Mouse (Mus musculus) kidney, postnatal 0 days (tissue): ENCODE data around the gene Shroom4. TPM values are rescaled to one million over a fixed set of nuclear protein-coding genes. Genes with fewer than 3 reads are reported as not detected.

Source experiments
- ATAC-seq: fragments of 200-750 bp; cut with Nextera tagmentation; replicated peaks from 2 replicates; pipeline ENCODE4 v1.8.0; 2017; ENCODE audit warnings: low read depth, moderate number of reproducible peaks, moderate TSS enrichment, moderate library complexity; ENCODE audit not compliant: low FRiP score
- DNase-seq: peaks from one replicate; pipeline ENCODE4 v3.0.0-alpha.2; 2016; ENCODE audit warnings: low spot score
- H3K27ac ChIP-seq: fragments of 300-500 bp; sonication (generic); 2 replicates; pipeline ENCODE4 v1.5.1; 2014; ENCODE audit warnings: mild to moderate bottlenecking
- H3K27me3 ChIP-seq: fragments of 300-500 bp; sonication (generic); 2 replicates; pipeline ENCODE4 v1.6.1; 2014; ENCODE audit warnings: low read length, mixed read lengths; ENCODE audit not compliant: insufficient read depth
- H3K36me3 ChIP-seq: fragments of 300-500 bp; sonication (generic); 2 replicates; pipeline ENCODE4 v1.6.1; 2014; ENCODE audit warnings: low read length, mixed read lengths; ENCODE audit not compliant: insufficient read depth
- H3K4me1 ChIP-seq: fragments of 300-500 bp; sonication (generic); replicated peaks from 2 replicates; pipeline ENCODE4 v1.6.1; 2014; ENCODE audit warnings: antibody characterized with exemption, low read length, mixed read lengths; ENCODE audit not compliant: insufficient read depth
- H3K4me2 ChIP-seq: fragments of 300-500 bp; sonication (generic); 2 replicates; pipeline ENCODE4 v1.6.1; 2014; ENCODE audit warnings: mild to moderate bottlenecking, low read length, moderate library complexity, mixed read lengths
- H3K4me3 ChIP-seq: fragments of 300-500 bp; sonication (generic); replicated peaks from 2 replicates; pipeline ENCODE4 v1.5.1; 2014; ENCODE audit warnings: low read depth, low read length
- H3K9ac ChIP-seq: fragments of 300-500 bp; sonication (generic); 2 replicates; pipeline ENCODE4 v1.6.1; 2014; ENCODE audit warnings: low read depth, low read length
- H3K9me3 ChIP-seq: fragments of 300-500 bp; sonication (generic); replicated peaks from 2 replicates; pipeline ENCODE4 v1.6.1; 2016; ENCODE audit warnings: low read length, inconsistent platforms, mixed read lengths
- CTCF ChIP-seq: IDR thresholded peaks from 2 replicates; pipeline ENCODE4 v1.5.1; 2016; ENCODE audit warnings: antibody characterized with exemption, low read depth, mild to moderate bottlenecking, moderate library complexity
- WGBS: fragments of 180-500 bp; shearing (Covaris S2); extraction: QIAGEN DNeasy Blood & Tissue Kit; methylation state at CpG from one replicate; pipeline ENCODE4 v1.1.7; 2014; 5-methylcytosine and 5-hydroxymethylcytosine counted together
- polyA plus RNA-seq: library from polyadenylated mRNA; unstranded; fragments of >200 nt; fragmentation: Nextera tagmentation; extraction: Ambion mirVana; gene quantifications from 2 replicates; pipeline ENCODE4 v1.2.1, GENCODE M21; 2015

The Shroom4 gene
- polyA plus RNA-seq, 1 experiment from 2014 or later = 6.4 TPM

- 76% methylated on average over 1 of the region's 1 CpGs for WGBS
- Histone ChIP-seq H3K4me1 (no peaks in the 10 kb centered on the region), H3K4me3 (peak overlapping the region; percentile 66; the same call in 1 of the 2 replicates), H3K9me3 (no peaks in the 10 kb centered on the region), H3K27me3 (no peaks in the 10 kb centered on the region), H3K27ac (peak overlapping the region; percentile 92), H3K4me2 (peak overlapping the region; percentile 54), H3K9ac (0 out of 2 replicates have a peak overlapping the region, but pooled peaks have one; percentile 42), H3K36me3 (no peaks in the 10 kb centered on the region)
- ATAC-seq (no peak), DNase-seq (no peak)
- TF ChIP-seq CTCF = no peak
Measured at GRCm38 (mm10) chrX:6399193-6399592, 461 bp upstream of the Shroom4 start.

GRCm38 (mm10) chrX:6400398-6401020 lies 855 bp downstream of the Shroom4 start:
- 26% methylated on average over 35 of the region's 49 CpGs for WGBS
- Histone ChIP-seq H3K27ac (peak overlapping the region; percentile 92), H3K4me1 (no peaks in the 10 kb centered on the region), H3K4me3 (peak overlapping the region; percentile 66), H3K9ac (peak overlapping the region; percentile 78), H3K4me2 (peak overlapping the region; percentile 54), H3K9me3 (no peaks in the 10 kb centered on the region), H3K27me3 (no peaks in the 10 kb centered on the region), H3K36me3 (no peaks in the 10 kb centered on the region)
- no peak for TF ChIP-seq CTCF
- peak; percentile 53 for DNase-seq
- peak; percentile 50 for ATAC-seq

DNA sequence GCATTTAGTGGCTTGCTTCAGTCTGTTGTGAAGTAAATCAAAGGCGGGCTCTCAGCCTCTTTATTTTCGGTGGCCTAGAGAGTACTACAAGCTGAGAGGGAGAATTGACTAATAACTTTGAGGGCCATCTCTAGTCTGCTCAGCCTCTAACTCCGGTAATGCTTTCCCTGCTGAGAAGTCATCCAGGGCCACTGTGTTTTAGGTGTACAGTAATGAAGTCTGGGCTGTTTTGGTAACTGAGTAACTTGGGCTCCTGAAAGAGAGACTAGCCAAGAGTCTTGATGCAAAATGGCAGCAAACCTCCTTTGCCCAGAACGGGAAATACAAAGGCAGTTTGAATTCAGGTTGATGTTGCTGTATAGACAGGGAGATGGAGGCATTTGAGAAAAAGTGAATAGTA lies 3.3 kb downstream of the Shroom4 start:
- Histone ChIP-seq H3K9ac (no peak overlapping the region), H3K36me3 (no peaks in the 10 kb centered on the region), H3K27me3 (no peaks in the 10 kb centered on the region), H3K4me2 (peak overlapping the region; percentile 31; the same call in 1 of the 2 replicates), H3K4me1 (no peaks in the 10 kb centered on the region), H3K4me3 (no peak overlapping the region), H3K27ac (no peak overlapping the region), H3K9me3 (no peaks in the 10 kb centered on the region)
- TF ChIP-seq CTCF = no peak
- WGBS = 74% methylated on average over 4 of the region's 4 CpGs
- DNase-seq (no peak), ATAC-seq (no peak)

DNA sequence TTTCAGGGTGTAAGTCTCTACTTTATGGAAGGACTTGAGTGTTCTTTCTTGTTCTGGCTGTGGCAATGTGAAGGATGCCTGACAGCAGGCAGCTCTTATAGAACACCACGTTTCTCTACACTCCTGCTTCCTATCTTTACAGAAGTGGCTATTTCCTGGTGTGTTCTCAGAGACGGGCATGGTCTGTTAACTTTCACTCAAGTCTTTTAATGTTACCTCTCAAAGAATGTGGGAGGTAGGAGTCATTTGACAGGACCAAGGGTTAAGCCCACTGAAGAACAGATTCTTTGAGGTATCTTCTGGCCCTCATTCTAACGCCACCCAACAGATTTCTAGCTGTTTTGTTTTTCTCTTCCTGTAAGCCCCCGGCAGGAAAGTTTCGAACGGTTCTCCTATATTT lies 9.5 kb downstream of the Shroom4 start:
- peak overlapping the region; percentile 47 for H3K27ac ChIP-seq
- no peak overlapping the region for H3K4me2 ChIP-seq
- 45% methylated on average over 6 of the region's 6 CpGs for WGBS
- H3K36me3 ChIP-seq = no peaks in the 10 kb centered on the region
- no peaks in the 10 kb centered on the region for H3K9me3 ChIP-seq
- H3K27me3 ChIP-seq = no peaks in the 10 kb centered on the region
- no peak overlapping the region for H3K4me3 ChIP-seq
- ATAC-seq = no peak
- no peak for TF ChIP-seq CTCF
- no peaks in the 10 kb centered on the region for H3K4me1 ChIP-seq
- H3K9ac ChIP-seq = no peak overlapping the region
- peak; percentile 26 for DNase-seq

DNA sequence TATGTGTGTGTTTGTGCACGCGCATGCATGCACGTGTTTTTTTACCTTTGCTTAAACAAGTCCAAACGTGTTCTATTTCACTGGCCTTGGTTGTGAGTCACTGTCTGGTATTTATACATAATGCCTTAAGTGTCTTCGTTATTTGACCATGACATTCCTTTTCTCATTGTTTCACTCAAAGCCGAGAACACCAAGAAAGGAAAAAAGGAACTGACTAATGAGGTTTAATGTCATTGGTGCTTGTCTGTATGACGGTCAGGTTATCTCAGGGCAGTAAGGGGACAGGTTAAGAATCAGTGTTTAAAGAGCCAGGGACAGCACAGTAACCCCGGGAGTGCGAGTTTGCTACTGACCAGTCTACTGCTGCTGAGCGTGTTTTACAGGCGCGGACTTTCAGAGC lies 15.8 kb downstream of the Shroom4 start:
- no peak for TF ChIP-seq CTCF
- H3K9ac ChIP-seq = no peak overlapping the region
- no peaks in the 10 kb centered on the region for H3K9me3 ChIP-seq
- no peaks in the 10 kb centered on the region for H3K36me3 ChIP-seq
- no peak overlapping the region for H3K27ac ChIP-seq
- H3K4me1 ChIP-seq = no peaks in the 10 kb centered on the region
- DNase-seq = no peak
- H3K4me3 ChIP-seq = no peak overlapping the region
- H3K27me3 ChIP-seq = no peaks in the 10 kb centered on the region
- ATAC-seq = no peak
- WGBS = 73% methylated on average over 12 of the region's 12 CpGs
- H3K4me2 ChIP-seq = no peak overlapping the region

DNA sequence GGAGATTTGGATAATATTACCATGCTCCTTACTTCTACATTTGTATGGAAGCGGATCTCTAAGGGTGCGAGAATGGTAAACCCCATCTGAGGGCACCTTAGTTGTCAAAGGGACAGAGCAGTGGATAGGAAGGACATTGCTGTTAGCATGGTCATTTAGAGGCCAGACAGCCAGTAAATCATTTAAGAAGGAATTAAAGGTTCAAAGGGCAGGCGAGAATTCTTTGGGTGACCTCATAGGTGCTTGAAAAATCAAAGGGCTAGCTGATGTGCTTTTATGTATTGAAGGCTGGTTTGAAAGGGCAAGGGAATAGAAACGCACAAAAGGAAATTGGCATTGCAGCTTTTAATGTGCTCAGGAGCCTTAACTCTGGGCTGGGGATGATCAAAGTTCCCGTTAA lies 16.3 kb downstream of the Shroom4 start:
- no peak for TF ChIP-seq CTCF
- H3K27me3 ChIP-seq = no peaks in the 10 kb centered on the region
- H3K4me3 ChIP-seq = no peak overlapping the region
- no peaks in the 10 kb centered on the region for H3K4me1 ChIP-seq
- ATAC-seq (0 out of 2 replicates have a peak, but pooled peaks have one; percentile 43), DNase-seq (no peak)
- 71% methylated on average over 5 of the region's 5 CpGs for WGBS
- H3K9me3 ChIP-seq = no peaks in the 10 kb centered on the region
- H3K36me3 ChIP-seq = no peaks in the 10 kb centered on the region
- no peak overlapping the region for H3K4me2 ChIP-seq
- H3K9ac ChIP-seq = no peak overlapping the region
- no peak overlapping the region for H3K27ac ChIP-seq
